Mouse (Mus musculus) cortical plate, adult 2 months (tissue): ENCODE results near the gene Trmt5.

Experiments
- CTCF ChIP-seq: fragments of 200-500 bp; IDR thresholded peaks from 2 replicates; pipeline ENCODE4 v1.5.1; 2011; ENCODE audit warnings: mild to moderate bottlenecking, control low read depth, low read length; ENCODE audit not compliant: insufficient read depth; ENCODE audit errors: extremely low read depth
- POLR2A ChIP-seq: fragments of 200-500 bp; IDR thresholded peaks from 2 replicates; pipeline ENCODE4 v1.6.1; 2011; ENCODE audit warnings: mild to moderate bottlenecking, low read length, control low read depth; ENCODE audit not compliant: insufficient read depth; ENCODE audit errors: extremely low read depth

GRCm38 (mm10) chr12:73334051-73334551 is 47.6 kb upstream of the Trmt5 start:
- TF ChIP-seq POLR2A, result no peak
- no peak for TF ChIP-seq CTCF
